Mouse (Mus musculus) ES-E14 (cell line): Measurements from ENCODE around the gene Gm3460.
"Not testable (repeated sequence)": the region's sequence is repeated elsewhere in the genome, so short reads cannot be mapped to it uniquely, and the experiment has no call there.

Source experiments
- ZC3H11A ChIP-seq: IDR thresholded peaks from 2 replicates; pipeline ENCODE4 v1.6.1; 2012; ENCODE audit warnings: low read depth, mild to moderate bottlenecking, inconsistent platforms, low read length, borderline replicate concordance
- ZNF384 ChIP-seq: IDR thresholded peaks from 2 replicates; pipeline ENCODE4 v1.6.1; 2012; ENCODE audit warnings: low read depth, low read length, inconsistent platforms

GRCm38 (mm10) chr14:6605004-6605403, 17.2 kb downstream of the Gm3460 start:
- TF ChIP-seq ZC3H11A, ZNF384: not testable (repeated sequence)
